Mouse (Mus musculus) ES-Bruce4 (cell line): ENCODE data around the gene Akap8l.
A peak's percentile ranks its signal among the peaks of the same experiment; 100 is the strongest.

Experiments used
- CTCF ChIP-seq: IDR thresholded peaks from one replicate; pipeline ENCODE4 v1.8.1; 2011; ENCODE audit warnings: low read depth, low read length
- POLR2A ChIP-seq: IDR thresholded peaks from one replicate; pipeline ENCODE4 v1.8.1; 2011; ENCODE audit warnings: low read length; ENCODE audit not compliant: insufficient read depth

DNA sequence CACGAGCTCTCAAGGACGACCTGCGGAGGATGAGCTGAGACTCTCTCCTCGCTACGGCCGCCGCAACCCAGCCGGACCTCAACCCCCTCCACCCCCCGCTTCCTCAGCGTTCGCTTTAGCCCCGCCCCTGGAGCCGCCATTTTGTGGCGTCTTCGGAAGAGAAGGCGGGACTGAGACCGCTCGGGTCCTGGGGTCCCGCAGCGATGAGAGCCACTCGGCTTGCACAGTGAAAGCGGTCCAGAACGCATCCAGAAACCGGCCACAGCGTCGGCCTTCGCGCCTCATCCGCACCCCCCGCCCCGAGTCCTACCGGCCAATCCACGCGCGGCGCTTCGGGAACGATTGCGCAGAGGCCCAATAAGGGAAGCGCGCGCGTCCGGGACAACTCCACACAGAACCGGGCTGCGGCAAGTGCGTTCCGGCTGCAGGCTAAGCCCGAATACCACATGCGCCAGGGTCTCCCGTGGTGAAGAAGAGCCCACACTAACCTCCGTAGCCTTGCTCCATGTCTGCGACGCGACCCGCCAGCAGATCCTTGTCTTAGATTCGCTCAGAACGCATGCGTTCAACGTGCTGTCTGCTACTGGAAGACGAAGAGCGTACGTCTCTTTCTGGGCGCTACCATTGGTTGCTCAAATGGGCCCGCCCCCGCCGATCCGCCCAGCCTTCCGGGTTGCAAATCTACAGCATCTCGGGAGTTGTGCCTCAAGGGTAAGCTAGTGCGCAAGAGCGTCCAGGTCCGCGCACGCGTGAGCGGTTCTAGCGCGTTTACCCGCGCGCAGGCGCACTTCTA, 29.6 kb downstream of the Akap8l start, which contains the start of gene Akap8:
- no peak for TF ChIP-seq CTCF
- peak; percentile 82 for TF ChIP-seq POLR2A
